Mouse (Mus musculus): ENCODE data around the gene Myh9.
A peak's percentile ranks its signal among the peaks of the same experiment; 100 is the strongest.

The Myh9 gene

DNA sequence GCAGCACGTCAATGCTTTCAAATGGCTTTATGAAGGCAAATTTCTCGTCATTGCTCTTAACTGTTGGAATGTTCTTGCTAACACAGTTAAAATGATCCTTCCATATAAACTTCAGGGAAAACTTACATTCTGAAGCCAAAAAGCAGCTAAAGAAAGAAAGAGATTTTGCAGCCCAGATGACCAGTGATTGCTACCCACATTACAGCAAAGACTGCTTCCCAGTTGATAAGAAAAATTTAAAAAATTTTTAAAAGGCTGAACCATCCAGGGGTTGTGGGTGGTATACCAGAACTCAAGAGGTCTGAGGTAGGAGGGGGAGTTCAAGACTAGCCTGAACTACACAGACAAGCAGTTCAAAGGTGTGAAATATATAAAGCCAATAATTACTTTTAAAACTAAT lies 1.1 kb upstream of the Myh9 start:
- no peak for DNase-seq

DNA sequence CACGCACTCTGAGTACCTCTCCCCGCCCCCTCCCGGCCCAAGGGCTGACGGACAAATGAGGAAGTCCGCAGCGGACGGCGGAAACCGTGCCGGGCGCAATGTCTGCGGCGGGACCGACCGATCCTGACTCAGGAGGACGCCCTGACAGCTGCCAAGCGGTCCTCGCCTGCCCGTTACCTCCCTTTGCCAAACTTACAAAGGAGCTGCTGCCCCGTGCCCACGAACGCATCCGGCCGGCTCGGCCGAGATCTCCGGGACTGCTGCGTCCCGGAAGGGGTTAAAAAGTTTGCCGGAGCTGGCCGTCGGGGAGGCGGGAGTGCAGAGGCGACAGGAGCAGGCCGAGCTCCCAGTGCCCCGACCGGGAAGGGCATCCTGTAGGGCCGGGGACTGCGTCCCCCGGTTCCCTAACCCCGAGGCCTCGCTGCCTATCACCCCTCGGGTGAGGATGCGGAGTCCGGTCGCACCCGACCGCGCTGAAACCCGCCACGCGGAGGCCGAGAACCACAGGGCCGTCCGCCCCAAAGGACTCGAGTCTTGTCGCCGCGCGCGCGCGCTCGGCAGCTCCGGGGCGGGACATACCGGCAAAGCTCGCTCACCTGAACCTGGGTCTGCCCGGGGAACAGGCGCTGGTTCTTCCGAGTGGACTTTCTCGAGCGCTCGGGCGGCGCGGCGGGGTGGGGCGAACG lies 471 bp downstream of the Myh9 start:
- peak; percentile 86 for DNase-seq

DNA sequence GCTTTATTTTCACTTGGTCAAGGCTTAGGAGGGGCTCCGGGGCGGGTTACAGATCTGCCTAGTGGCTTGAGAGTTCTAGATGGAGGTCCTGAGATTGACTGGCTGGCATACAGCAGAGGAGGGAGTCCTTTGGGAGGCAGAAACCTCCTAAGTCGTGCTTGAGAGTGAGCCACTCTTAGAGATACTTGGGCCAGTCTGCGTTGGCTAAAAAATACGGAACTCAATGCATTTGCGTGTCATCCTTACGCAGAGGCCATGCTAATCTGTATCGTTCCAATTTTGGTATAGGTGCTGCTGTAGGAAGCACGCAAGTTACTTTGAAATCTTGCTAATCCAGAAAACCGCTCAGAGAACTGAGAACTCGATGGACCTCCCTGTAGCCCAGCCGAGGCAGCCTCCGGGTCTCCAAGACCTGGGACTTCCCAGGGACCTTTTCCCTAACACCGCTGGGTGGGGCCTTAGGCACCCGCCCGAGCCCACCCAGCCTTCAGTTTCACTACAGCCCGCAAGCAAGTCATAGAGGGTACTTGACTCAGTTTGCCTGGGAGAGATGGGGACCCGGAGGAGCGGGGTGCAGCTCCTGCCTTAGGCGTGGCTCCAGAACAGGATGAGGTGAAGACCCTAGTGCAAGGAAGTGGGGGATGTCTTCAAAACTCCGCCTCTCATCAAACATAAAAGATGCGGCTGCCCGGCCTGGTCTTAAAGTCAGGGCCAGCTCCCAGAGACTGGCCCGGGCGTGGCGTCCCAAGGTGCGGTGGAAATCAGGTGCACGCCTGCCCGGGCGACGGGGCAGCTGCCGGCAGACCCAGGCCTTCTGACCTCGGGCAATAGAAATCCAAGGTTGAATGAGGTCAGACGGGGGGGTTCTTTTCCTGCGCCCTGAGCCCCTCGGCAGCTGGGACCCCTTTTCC lies 1.3 kb downstream of the Myh9 start:
- no peak for DNase-seq

DNA sequence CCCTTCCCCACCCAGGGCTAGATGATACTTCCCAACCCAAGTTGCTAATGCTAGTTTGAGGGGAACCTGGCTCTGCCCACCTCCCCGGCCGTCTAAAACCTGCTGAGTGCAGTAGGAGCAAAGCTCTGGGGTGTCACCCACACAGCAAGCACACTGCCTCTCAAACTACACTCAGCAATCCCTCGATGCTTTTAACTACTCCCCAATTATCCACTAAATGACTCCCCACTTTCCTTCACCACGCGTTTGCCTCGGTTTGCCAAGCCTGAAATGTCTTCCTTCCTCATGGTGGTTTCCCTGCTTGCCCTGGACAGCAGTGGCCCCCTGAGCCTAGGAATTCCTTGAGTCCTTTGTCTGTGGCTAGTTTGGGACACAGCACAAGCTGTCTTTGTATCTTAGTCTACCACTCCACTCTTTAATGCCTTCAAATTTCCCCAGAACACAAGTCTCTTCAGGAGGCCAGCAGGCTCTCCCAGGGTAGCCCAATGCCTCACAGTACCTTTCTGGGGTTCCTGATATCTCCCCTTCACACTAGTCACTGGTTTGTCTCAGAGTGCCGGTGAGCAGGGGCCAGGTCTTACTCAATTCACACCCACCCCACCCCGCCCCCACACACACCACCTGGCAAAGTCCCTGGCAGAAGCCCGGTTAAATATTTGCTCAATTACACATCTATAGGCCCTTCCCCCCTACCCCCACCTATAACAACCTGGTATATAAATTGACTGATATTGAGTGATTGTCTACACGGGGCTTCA lies 2.3 kb downstream of the Myh9 start:
- DNase-seq: no peak

DNA sequence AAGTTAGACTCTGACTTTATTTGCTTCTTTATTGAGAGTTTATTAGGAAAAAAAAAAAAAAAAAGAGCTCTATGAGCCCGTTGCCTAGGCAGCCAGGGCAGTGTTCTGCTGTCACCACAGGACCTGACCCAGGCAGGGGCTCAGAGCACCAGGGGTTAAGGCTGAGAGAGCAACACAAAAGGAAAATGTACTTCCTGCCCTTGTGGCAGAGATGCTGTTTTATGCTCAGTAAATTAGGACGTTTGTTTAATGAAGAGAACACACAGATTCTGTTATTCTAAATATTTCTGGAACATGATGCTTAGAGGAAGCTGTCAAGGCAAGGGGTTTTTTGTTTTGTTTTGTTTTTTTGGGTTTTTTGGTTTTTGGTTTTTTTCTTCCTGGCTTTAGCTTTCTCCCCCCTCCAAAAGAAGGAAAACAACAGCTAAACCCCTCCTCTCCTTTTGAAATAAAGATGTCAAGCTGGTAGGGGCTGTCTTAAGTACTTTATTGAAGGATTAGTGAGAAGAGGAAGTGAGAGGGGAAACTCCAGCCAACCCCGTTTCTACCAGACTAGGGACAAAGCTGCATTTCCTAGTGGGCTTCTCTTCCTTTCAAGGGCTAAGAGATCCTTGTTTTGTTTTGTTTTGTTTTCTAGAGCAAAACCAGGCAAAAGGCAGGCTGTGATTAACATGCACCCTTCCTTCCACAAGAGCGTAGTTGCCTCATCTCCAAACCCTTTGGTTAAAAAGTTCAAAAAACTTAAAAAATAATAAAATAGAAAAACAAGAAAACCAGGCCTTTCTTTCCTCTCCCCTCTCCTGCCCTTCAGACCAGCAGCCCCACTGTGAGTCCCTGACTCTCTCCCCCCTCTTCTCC lies 3.2 kb downstream of the Myh9 start:
- DNase-seq: no peak

DNA sequence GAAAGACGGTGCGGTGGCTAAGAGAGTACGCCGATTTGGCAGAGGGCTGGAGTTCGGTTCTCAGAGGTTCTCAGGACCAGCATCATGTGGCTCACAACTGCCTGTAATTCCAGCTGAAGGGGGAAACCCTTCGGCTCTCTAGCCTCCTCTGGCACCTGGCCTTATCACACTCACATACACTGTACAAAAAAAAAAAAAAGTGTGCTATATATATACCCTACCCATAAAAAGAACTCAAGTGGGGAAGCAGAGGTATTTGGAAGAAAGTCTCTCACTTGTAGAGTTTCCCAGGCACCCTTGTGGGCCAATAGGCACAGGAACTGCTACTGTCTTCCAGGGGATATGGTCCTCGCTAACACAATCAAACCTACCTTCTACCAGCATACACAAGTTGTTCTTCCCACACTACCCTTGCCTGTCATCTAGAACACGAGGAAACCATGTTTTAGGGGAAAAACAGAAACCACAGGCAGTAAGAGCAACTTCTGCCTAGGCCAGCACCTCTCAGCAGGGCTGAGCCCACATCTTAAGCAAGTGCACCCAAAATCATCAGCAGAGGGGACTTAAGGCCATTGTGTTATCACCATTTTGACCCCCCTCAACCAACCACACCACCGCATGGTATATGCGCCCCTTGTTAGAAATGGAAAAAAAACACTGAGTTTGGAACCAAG lies 4.4 kb downstream of the Myh9 start:
- DNase-seq: no peak

DNA sequence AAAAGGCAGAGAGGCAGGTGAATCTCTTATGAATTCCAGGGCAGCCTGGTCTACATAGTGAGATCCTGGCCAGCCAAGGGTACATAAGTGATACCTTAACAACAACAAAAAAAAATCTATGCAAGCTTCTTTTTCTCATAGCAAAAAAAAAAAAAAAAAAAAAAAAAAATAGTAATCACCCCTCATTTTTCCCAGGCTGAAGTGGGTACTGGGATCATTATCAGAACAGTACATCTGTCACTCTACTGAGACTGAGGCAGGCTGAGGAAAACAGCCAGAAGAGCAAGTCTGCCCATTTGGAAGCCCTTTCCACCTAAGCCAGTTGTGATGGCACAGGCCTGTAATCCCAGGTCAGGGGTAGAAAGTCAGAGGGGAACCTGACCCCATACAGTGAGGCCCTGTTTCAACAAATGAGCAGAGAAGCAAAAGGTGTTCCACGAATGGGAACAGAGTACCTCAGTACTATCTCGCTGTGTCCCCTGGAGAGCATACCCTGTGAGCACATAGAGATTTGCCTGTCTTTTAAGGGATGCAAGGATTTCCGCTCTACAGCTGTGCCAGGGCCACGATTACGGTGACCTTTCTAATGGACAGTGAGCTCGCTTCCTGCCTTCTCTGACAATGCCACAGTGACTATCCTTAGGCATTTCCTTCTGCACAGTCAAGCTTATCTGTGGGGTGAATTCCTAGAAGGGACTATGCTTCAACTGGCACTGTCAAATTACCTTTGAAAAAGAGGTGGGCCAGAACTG lies 5.1 kb downstream of the Myh9 start:
- DNase-seq: peak; percentile 74

DNA sequence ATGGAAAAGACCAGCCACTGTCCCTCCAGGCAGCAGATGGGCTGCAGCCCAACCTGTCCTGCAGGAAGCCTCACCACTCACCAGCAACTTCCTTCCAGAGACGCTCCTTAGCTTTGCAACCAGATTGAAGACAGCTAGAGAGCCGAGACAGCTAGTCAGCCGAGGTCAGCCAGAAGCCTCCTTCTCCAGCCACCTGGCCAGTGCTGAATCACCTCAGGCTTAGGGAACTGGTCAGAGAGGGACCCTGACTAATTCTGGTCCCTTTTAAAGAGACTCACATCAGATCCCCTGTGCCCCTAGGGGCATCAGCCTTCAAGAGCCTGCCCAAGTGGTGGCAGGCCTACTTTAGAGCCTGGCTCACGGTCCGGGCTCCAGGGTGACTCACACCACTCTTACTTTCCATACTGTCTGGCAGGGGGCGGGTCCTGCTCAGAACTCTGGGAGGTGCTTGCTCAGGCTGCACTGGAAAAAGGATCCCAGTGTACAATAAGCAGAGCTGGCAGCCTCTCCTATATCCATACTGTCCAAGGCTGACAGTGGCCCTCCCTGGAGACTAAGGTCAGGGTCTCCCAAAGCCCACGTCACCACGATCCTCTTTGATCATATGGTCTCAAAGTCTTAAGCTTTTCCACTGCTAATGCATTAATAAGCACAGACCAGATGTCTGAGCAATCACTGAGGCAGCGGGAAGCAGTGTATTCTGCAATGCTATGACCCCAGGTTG lies 5.9 kb downstream of the Myh9 start:
- peak; percentile 77 for DNase-seq

DNA sequence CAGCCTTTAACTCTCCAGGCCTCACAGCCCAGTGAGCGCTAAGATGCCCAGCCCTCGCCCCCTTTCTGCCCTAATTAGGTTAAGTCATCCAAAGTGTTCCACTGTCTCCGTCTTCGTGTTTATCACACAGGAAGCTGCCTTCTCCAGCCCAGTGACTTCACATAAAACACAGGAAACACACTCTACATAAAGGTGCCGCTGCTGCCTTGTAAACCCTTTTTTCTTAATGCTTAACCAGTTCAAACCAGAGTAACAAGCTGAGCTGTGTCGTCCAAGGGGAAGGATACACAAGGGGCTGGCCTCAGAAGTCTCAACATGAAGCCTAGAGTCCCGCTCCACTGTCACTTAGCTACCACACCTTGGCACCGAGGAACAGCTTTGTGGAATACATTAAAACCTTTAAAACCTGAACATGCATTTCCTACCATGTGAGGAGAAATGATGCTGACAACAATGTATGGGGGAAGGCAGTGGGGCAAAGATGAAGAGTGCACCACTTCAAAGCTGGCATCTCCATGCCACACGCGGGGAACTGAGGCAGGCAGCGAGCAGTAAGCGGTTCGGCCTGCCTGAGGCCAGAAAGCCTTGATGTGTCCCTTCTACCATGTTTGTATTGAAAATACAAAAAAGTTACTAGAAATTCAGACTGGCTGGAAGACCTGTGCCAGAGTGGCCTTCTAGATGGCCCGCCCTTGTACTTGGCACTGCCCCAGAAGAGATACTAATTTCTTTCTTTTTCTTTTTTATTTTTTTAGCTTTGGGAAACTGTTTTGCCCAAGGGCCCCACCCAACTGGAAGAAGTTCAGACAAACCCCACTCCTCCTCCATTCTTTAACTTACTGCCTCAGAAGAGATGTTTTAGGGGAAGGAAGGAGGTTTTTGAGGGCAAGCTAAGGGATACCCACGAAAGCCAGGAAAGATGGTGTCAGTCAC lies 7.4 kb downstream of the Myh9 start:
- peak; percentile 79 for DNase-seq

DNA sequence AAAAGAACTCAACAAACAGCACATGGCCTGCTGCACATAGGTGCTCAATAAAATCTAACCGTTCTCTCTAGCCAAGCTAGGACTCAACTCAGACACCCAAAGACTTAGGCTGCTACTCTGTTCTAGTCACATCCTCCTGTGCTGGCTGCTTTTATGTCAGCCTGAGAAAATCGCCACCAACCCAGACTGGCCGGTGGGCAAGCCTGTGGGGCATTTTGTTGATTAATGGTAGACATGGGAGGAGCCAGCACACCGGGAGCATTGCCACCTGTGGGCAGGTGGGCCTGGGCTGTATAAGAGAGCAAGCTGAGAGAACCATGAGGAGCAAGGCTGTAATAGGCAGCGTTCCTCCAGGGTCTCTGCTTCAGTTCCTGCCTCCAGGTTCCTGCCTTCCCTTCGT lies 8.2 kb downstream of the Myh9 start:
- no peak for DNase-seq

DNA sequence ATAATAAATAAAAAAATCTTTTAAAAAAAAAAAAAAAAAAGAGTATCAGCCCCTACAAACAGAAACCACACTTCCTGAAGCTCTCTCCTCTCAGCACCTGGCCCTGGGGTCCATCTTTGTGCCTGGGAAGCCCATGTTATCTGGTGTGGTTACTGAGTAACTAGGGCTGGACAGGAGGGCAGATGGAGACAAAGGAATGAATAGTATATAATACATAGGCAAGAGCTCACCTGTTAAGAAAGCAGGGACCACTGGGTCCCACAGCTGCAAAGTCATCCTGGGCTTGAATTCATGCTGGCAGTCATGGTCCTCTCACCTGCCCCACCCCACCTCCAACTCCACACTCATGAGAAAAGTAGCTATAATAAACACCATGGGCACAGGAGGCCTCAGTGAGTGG lies 8.9 kb downstream of the Myh9 start:
- DNase-seq: no peak

DNA sequence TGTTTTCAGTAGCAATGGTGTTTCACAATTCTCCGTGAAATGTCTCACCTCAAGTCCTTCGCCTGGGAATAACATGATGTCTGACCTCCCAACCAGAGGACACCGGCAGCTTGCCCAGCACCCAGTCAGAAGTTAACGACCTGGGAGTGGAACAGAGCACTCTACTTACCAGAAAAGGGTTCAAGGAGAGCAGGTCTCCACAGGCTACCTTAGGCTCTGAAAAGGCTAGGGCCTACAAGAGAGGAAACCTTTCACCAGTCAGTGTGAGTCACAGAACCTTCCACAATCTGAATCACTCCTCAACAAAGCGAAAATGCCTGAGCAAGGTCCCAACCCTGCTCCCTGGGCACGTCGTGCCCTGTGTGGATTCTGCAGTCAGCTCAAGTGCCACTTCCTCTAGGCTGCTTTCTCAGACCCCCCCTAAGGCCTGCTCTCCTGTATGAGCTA lies 9.5 kb downstream of the Myh9 start:
- DNase-seq: peak; percentile 66

DNA sequence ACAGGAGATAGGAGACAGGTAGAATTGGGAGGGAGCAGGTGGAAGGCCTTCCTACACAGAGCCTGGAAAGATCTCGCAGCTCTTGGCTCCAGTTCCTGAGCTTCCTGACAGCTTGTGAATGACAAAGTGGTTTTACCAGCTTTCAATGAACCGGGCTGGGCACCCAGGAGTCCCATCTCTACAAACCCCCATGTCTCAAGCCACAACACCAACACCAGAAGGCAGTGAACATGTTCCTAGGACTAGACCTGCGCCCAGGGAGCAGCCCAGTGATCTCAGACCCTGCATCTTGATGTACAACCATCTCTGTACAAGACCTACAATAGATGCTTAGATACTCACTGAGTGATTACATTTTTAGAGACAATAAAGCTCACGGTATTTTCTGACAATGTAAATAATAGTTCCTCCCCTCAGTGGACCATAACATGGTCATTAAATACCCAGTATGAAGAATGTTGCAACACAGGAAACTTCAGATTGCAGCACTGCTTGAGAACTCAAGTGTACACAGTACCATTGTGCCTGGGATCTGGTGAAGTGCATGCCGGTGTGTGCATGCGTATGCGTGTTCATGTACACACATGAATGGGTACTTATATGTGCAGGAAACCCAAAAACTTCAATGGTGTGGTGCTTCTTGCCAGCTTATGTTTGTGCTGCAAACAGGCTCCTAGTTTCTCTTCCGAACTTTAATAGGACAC lies 10.1 kb downstream of the Myh9 start:
- DNase-seq: peak; percentile 85

DNA sequence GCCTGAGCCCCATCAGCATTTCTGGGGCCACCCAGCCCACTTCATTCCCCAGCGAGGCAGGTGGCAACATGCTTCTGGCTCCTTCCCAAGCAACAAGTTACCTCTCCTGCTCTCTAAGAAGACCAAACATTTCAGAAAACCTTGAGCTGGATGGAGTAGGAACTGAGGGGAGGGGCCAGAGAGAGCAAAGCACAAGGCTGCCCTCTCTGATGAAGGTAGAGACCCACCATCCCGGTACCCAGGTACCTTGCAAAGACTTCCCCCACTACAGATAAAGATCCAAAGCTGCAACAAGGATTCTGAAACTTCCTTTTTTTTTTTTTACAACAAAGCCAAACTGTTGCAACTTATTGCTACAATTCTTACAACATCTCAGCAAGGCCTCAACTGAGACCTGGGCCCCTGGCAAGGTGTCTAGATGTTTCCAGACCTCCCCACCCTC lies 10.8 kb downstream of the Myh9 start:
- DNase-seq: peak; percentile 77

DNA sequence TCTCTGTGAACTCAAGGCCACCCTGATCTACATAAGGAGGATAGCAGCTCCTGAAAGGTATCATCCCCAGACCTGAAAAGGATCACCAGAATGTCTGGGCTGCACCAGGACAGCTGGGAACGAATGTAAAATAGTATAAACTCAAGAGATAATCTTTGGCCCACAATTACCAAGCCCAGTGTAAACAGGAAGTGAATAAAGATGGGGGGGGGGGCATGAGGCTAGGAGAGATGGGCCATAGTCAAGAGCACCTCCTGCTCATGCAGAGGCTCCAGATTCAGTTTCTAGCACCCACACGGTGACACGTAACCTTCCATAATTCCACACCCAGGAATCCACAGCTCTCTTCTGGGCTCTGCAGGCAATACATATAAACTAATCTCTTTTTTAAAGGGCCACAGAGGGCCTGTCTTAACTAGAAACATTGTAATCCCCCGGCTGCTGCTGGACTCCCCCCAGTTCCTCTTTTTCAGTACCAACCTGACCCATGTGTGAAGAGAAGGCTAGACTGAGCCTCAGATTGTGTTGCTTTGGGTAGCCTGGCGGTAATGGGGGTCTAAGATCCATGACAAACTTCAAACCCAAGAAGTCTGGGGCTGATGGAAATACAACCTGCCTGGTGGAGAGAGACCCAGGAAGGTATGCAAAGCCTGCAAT lies 11.4 kb downstream of the Myh9 start:
- no peak for DNase-seq

DNA sequence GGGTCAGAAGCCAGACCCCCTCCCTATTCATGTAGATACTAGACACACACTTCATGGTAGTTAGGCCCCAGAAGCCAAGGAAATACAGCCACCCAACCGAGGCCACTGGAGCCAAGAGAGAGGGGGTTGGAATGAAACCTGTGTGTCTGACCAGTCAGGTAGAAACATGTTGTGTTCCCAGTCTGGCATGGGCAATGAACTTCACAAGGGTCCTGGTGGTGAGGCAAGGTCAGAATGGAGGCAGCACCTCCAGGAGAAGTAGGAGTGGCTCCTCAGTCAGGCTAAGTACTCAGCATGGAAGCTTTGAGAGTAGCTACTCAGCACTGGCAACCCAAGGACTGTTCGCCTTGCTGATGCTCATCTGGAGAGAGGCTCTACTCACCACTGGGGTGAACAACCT lies 12.4 kb downstream of the Myh9 start:
- DNase-seq: no peak

DNA sequence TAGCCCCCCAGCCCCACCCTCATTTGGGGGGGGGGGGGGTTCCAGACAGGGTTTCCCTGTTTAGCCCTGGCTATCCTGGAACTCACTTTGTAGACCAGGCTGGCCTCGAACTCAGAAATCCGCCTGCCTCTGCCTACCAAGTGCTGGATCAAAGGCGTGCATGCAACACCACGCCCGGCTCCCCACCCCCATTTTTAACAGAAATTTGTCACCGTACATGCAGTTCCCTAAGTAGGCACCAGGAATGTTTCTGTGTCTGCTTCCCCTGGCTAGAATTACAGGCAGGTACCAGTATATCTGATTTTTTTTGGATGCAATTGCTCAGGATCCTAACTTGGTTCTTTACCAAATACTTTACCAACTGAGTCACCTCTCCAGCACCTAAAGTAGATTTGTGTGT lies 13.1 kb downstream of the Myh9 start:
- no peak for DNase-seq

DNA sequence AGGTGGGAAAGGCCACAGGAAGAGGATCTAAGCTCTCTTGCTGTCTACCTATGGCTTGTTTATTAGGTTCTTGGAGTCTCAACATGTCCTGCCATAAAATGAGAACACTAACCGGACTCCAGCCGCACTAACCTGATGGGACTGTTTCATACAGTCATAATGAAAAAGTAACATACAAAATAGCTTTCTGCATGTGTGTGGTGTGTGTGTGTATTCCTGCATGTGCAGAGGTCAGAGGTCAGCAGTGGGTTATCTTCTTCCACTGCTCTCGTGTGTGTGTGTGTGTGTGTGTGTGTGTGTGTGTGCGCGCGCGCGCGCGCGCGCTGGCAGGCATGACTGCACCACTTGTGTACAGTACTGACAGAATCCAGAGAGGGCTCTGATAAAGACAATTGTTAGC lies 13.7 kb downstream of the Myh9 start:
- DNase-seq: no peak
